Mouse (Mus musculus): ENCODE results near the gene Cnn1. TPM values are rescaled to one million over a fixed set of nuclear protein-coding genes. Genes with fewer than 3 reads are reported as not detected.

Cnn1 gene
- total and polyA plus RNA-seq, 3 experiments, result 0.06 to 0.19 TPM; not detected in 1

GRCm38 (mm10) chr9:22135644-22136390 is 36.8 kb downstream of the Cnn1 start, which contains the start of gene Acp5:
TSS of gene Acp5 (minus strand) at chr9:22135711.
- H3K27ac ChIP-seq (ENCODE audit: control insufficient read depth, low read depth, low read length), result peak within 1 kb of the TSS; percentile 78
- no peaks in the 10 kb centered on the region for H3K27me3 ChIP-seq (ENCODE audit: control insufficient read depth in 1 of 2, insufficient read depth in 2 of 2, low read length in 2 of 2)
- H3K4me1 ChIP-seq (ENCODE audit: control insufficient read depth in 1 of 2, insufficient read depth in 2 of 2, low read length in 2 of 2), result peaks cover 18 to 42% of the 10 kb centered on the region in 2 experiments
- no peaks in the 10 kb centered on the region for H3K79me2 ChIP-seq (ENCODE audit: control insufficient read depth, insufficient read depth, low read length, poor library complexity)
- peaks cover 0 to 33% of the 10 kb centered on the region in 2 experiments; a peak in 2 of 4 replicates for H3K36me3 ChIP-seq (ENCODE audit: control insufficient read depth in 1 of 2, insufficient read depth in 2 of 2, low read length in 2 of 2)
- H3K9ac ChIP-seq (ENCODE audit: control insufficient read depth, low read depth, low read length, poor library complexity, severe bottlenecking), result peak within 1 kb of the TSS; percentile 20
- DNase-seq (ENCODE audit: low read depth, low spot score), result peak; percentile 85
- H3K9me3 ChIP-seq (replicated peaks; ENCODE audit: insufficient read depth, low read length), result no peaks in the 10 kb centered on the region
- H3K4me3 ChIP-seq (ENCODE audit: control insufficient read depth in 1 of 2, insufficient read depth in 1 of 2, low read depth in 2 of 2, low read length in 2 of 2), result peak within 1 kb of the TSS; percentile 2 to 16; a peak in 2 of 4 replicates
- peak; percentile 90 for TF ChIP-seq SIN3A (IDR thresholded peaks at IDR 0.05; ENCODE audit: low read length)
- TF ChIP-seq MYB (IDR thresholded peaks at IDR 0.05; ENCODE audit: low read depth, low read length), result no peak
- no peak for TF ChIP-seq KAT2A (conservative IDR thresholded peaks at IDR 0.05; ENCODE audit: low read depth, low read length)
- TF ChIP-seq ETS1 (IDR thresholded peaks at IDR 0.05; ENCODE audit: low read depth, low read length), result peak; percentile 94
- peak; percentile 29; the same call in 1 of the 2 replicates for TF ChIP-seq MAFK (IDR thresholded peaks at IDR 0.05; ENCODE audit: borderline replicate concordance, low read depth, low read length)
- peak; percentile 20; the same call in 1 of the 2 replicates for TF ChIP-seq MEF2A (IDR thresholded peaks at IDR 0.05; ENCODE audit: extremely low read depth, insufficient replicate concordance, low read depth, low read length, poor library complexity, severe bottlenecking)
- TF ChIP-seq EP300 (IDR thresholded peaks at IDR 0.05; ENCODE audit: low read depth in 1 of 2, low read length in 2 of 2), result peak; percentile 98
- peak; percentile 100 for TF ChIP-seq TCF12 (IDR thresholded peaks at IDR 0.05; ENCODE audit: low read depth, low read length)
- TF ChIP-seq MAZ (IDR thresholded peaks at IDR 0.05; ENCODE audit: low read depth, low read length), result peak; percentile 84; the same call in 1 of the 2 replicates
- TF ChIP-seq TBP (IDR thresholded peaks at IDR 0.05; ENCODE audit: low read depth, low read length), result 0 out of 2 replicates have a peak, but pooled peaks have one; percentile 3
- TF ChIP-seq MYC (IDR thresholded peaks at IDR 0.05; ENCODE audit: low read depth, low read length), result 0 out of 2 replicates have a peak, but pooled peaks have one; percentile 35
- TF ChIP-seq GATA1 (IDR thresholded peaks at IDR 0.05; ENCODE audit: low read depth, low read length), result peak; percentile 99
- no peak for TF ChIP-seq NRF1 (IDR thresholded peaks at IDR 0.05; ENCODE audit: insufficient read depth, low read depth, low read length, poor library complexity, severe bottlenecking)
- no peak for TF ChIP-seq SMC3 (IDR thresholded peaks at IDR 0.05; ENCODE audit: low read depth, low read length)
- TF ChIP-seq RCOR1 (IDR thresholded peaks at IDR 0.05; ENCODE audit: low read depth, low read length), result peak; percentile 88
- TF ChIP-seq ZKSCAN1 (IDR thresholded peaks at IDR 0.05; ENCODE audit: low read depth, low read length), result no peak
- no peak for TF ChIP-seq GABPA (IDR thresholded peaks at IDR 0.05; ENCODE audit: low read depth, low read length)
- peak; percentile 88 for TF ChIP-seq TAL1 (IDR thresholded peaks at IDR 0.05; ENCODE audit: low read length)
- TF ChIP-seq MAX (IDR thresholded peaks at IDR 0.05; ENCODE audit: low read length), result no peak
- TF ChIP-seq ZMIZ1 (IDR thresholded peaks at IDR 0.05; ENCODE audit: low read depth, low read length), result 0 out of 2 replicates have a peak, but pooled peaks have one; percentile 59
- no peak; the same call in 1 of the 2 replicates for TF ChIP-seq MXI1 (IDR thresholded peaks at IDR 0.05; ENCODE audit: low read depth, low read length)
- no peak for TF ChIP-seq CTCF (IDR thresholded peaks at IDR 0.05 in 2 of 3, conservative IDR thresholded peaks at IDR 0.05 in 1 of 3; ENCODE audit: control insufficient read depth in 1 of 3, insufficient read depth in 1 of 3, low read depth in 2 of 3, low read length in 3 of 3, poor library complexity in 1 of 3, severe bottlenecking in 1 of 3)
- TF ChIP-seq UBTF (IDR thresholded peaks at IDR 0.05; ENCODE audit: borderline replicate concordance, insufficient read depth, low read depth, low read length), result no peak
- no peak for TF ChIP-seq CHD1 (IDR thresholded peaks at IDR 0.05; ENCODE audit: low read depth, low read length)
- peak; percentile 44; the same call in 1 of the 2 replicates for TF ChIP-seq POLR2AphosphoS2 (IDR thresholded peaks at IDR 0.05; ENCODE audit: low read length)
- peak; percentile 60; the same call in 1 of the 2 replicates for TF ChIP-seq HCFC1 (IDR thresholded peaks at IDR 0.05; ENCODE audit: low read depth, low read length)
- TF ChIP-seq BHLHE40 (IDR thresholded peaks at IDR 0.05; ENCODE audit: borderline replicate concordance, low read depth, low read length), result peak; percentile 79
- no peak for TF ChIP-seq RAD21 (IDR thresholded peaks at IDR 0.05; ENCODE audit: low read depth, low read length)
- TF ChIP-seq E2F4 (IDR thresholded peaks at IDR 0.05; ENCODE audit: borderline replicate concordance, low read depth, low read length), result no peak
- no peak for TF ChIP-seq POLR2A (IDR thresholded peaks at IDR 0.05; ENCODE audit: control insufficient read depth in 1 of 2, insufficient read depth in 1 of 2, low read depth in 1 of 2, low read length in 2 of 2, poor library complexity in 1 of 2)
- no peak for TF ChIP-seq NELFE (IDR thresholded peaks at IDR 0.05; ENCODE audit: low read depth, low read length)
- TF ChIP-seq CHD2 (IDR thresholded peaks at IDR 0.05; ENCODE audit: low read length), result 0 out of 2 replicates have a peak, but pooled peaks have one; percentile 11
- TF ChIP-seq USF1 (IDR thresholded peaks at IDR 0.05; ENCODE audit: low read depth, low read length), result no peak
- no peak for TF ChIP-seq ELF1 (IDR thresholded peaks at IDR 0.05; ENCODE audit: low read depth, low read length)
- TF ChIP-seq USF2 (IDR thresholded peaks at IDR 0.05; ENCODE audit: borderline replicate concordance in 1 of 2, insufficient read depth in 1 of 2, low read depth in 1 of 2, low read length in 2 of 2), result no peak
